Mouse (Mus musculus): Measurements from ENCODE around the gene Lzts2. TPM values are rescaled to one million over a fixed set of nuclear protein-coding genes. Genes with fewer than 3 reads are reported as not detected.
A peak's percentile ranks its signal among the peaks of the same experiment; 100 is the strongest.

The Lzts2 gene
- polyA plus RNA-seq, 1 experiment from 2014 or later = 26.2 TPM

DNA sequence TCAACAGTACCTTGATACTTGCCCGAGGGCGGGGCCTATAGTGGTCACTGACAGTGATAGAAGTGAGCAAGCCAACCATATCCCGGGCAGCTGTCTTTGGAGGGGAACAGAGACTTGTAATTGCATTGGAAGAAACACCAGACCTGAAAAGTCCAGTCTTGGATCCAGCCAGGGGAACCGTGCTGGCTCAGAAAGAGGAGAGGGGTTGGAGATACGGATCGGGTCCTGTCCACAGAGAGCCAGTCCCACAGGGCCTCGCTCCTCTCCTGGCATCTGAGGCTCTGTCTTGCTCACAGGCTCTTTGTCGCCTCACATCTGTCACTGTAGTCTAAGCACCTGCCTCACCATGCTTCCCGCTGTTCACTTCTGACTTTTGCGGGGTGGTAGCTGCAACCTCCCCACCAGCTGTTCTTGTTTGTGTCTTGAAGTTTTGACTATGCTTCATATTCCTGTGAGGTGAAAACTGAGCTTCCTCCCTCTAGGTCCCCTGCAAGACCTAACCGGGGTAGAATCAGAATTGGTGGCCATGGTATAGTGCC lies 30.2 kb downstream of the Lzts2 start:
- Histone ChIP-seq H3K4me2 (replicated peaks; ENCODE audit: low read depth) (no peak overlapping the region), H3K27ac (ENCODE audit: low read depth, low read length) (no peak overlapping the region), H3K9me3 (ENCODE audit: control insufficient read depth) (no peaks in the 10 kb centered on the region), H3K9ac (ENCODE audit: low read depth, low read length) (no peak overlapping the region), H3K36me3 (ENCODE audit: control insufficient read depth, insufficient read depth) (no peaks in the 10 kb centered on the region), H3K4me1 (replicated peaks; ENCODE audit: control insufficient read depth, insufficient read depth, low read length) (0 out of 2 replicates have a peak, but pooled peaks cover 3% of the 10 kb centered on the region), H3K4me3 (ENCODE audit: low read depth, low read length) (no peak overlapping the region), H3K27me3 (replicated peaks; ENCODE audit: control insufficient read depth, insufficient read depth, low read length) (peaks cover 8% of the 10 kb centered on the region)
- no peak for ATAC-seq
- WGBS = 68% methylated on average over 11 of the region's 11 CpGs
- no peak for TF ChIP-seq CTCF (IDR thresholded peaks at IDR 0.05; ENCODE audit: low read depth)

DNA sequence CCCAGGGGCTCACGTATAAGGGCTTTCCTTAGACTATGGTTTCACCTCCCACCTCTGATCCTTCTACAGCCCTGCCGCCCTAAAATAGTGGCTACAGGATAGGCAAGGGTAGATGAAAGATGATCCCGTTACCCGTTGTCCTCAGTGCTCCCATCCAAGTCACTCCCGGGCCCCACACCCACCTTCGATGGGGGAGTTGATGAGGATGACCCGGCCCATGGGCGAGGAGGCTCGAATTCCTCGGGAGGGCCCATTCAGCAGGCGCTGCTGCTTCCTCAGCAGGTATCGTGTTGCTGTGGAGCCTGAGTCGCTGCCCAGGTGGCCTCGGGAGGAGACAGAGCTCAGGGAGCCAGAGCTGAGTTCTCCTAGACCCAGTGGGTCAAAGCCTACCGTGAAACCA lies 31.0 kb downstream of the Lzts2 start:
- Histone ChIP-seq H3K9me3 (ENCODE audit: control insufficient read depth) (no peaks in the 10 kb centered on the region), H3K27ac (ENCODE audit: low read depth, low read length) (no peak overlapping the region), H3K27me3 (replicated peaks; ENCODE audit: control insufficient read depth, insufficient read depth, low read length) (peaks cover 5% of the 10 kb centered on the region), H3K4me3 (ENCODE audit: low read depth, low read length) (no peak overlapping the region), H3K36me3 (ENCODE audit: control insufficient read depth, insufficient read depth) (no peaks in the 10 kb centered on the region), H3K4me2 (replicated peaks; ENCODE audit: low read depth) (no peak overlapping the region), H3K9ac (ENCODE audit: low read depth, low read length) (no peak overlapping the region), H3K4me1 (replicated peaks; ENCODE audit: control insufficient read depth, insufficient read depth, low read length) (0 out of 2 replicates have a peak, but pooled peaks cover 3% of the 10 kb centered on the region)
- no peak for ATAC-seq
- no peak for TF ChIP-seq CTCF (IDR thresholded peaks at IDR 0.05; ENCODE audit: low read depth)
- 55% methylated on average over 15 of the region's 15 CpGs for WGBS

- H3K9ac ChIP-seq (ENCODE audit: low read depth, low read length) = no peak within 1 kb of the TSS
- 84% methylated on average over 5 of the region's 5 CpGs for WGBS
- no peak within 1 kb of the TSS for H3K27ac ChIP-seq (ENCODE audit: low read depth, low read length)
- H3K36me3 ChIP-seq (ENCODE audit: control insufficient read depth, insufficient read depth) = peaks cover 3% of the 10 kb centered on the region; the same call in 1 of the 2 replicates
- H3K9me3 ChIP-seq (ENCODE audit: control insufficient read depth) = no peaks in the 10 kb centered on the region
- no peak for ATAC-seq
- peak within 1 kb of the TSS; percentile 78 for H3K4me2 ChIP-seq (replicated peaks; ENCODE audit: low read depth)
- H3K4me1 ChIP-seq (replicated peaks; ENCODE audit: control insufficient read depth, insufficient read depth, low read length) = 0 out of 2 replicates have a peak, but pooled peaks cover 3% of the 10 kb centered on the region
- peak within 1 kb of the TSS; percentile 37 for H3K4me3 ChIP-seq (ENCODE audit: low read depth, low read length)
- TF ChIP-seq CTCF (IDR thresholded peaks at IDR 0.05; ENCODE audit: low read depth) = no peak
- peaks cover 5% of the 10 kb centered on the region for H3K27me3 ChIP-seq (replicated peaks; ENCODE audit: control insufficient read depth, insufficient read depth, low read length)
These were observed 31.4 kb downstream of the Lzts2 start, which contains the start of gene Pdzd7 for GRCm38 (mm10) chr19:45045651-45046050. Gene Pdzd7 (minus strand): TSS chr19:45045717.

DNA sequence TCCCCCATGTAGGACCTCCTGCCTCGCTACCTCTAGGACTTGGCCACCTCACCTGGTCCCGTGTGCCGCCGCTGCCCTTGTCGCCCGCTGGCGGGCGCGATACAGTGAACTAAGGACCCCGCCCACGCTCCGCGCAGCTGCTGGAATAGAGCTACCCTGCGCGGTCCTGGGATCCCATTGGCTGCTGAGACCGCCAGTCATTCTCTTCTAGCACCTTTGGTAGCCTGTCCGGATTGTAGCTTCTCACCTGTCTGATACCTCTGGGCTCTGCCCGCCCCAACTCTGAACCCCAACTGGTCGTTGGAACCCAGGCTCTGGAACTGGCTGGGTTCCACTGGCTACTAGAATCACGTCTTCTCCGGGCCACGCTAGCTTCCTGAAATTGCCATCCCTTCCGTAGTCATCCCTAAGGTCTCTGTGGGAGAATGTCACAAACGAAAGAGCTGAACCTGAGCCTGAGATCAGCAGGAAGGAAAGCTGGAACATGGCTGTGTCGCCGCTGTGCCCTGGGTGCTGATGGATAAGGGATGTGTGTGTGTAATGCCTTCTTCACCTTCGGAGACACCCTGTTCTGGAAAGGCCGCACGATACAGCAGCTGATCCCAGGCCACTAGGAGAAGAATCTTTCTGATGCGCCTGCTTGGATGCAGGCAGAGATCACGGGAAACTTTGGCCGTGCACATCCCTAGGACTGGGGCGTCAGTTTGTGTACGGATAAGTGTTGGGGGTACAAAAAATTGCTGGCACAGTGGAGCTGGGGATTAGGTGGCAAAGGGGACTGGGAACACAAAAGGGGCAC lies 32.5 kb downstream of the Lzts2 start:
- Histone ChIP-seq H3K4me2 (replicated peaks; ENCODE audit: low read depth) (peak overlapping the region; percentile 78), H3K36me3 (ENCODE audit: control insufficient read depth, insufficient read depth) (peaks cover 8% of the 10 kb centered on the region; the same call in 1 of the 2 replicates), H3K4me3 (ENCODE audit: low read depth, low read length) (peak overlapping the region; percentile 37), H3K9me3 (ENCODE audit: control insufficient read depth) (no peaks in the 10 kb centered on the region), H3K27ac (ENCODE audit: low read depth, low read length) (peak overlapping the region; percentile 88), H3K9ac (ENCODE audit: low read depth, low read length) (no peak overlapping the region), H3K27me3 (replicated peaks; ENCODE audit: control insufficient read depth, insufficient read depth, low read length) (peaks cover 5% of the 10 kb centered on the region), H3K4me1 (replicated peaks; ENCODE audit: control insufficient read depth, insufficient read depth, low read length) (0 out of 2 replicates have a peak, but pooled peaks cover 3% of the 10 kb centered on the region)
- under 1% methylated on average over 34 of the region's 34 CpGs for WGBS
- ATAC-seq = peak; percentile 62
- peak; percentile 42 for TF ChIP-seq CTCF (IDR thresholded peaks at IDR 0.05; ENCODE audit: low read depth)

DNA sequence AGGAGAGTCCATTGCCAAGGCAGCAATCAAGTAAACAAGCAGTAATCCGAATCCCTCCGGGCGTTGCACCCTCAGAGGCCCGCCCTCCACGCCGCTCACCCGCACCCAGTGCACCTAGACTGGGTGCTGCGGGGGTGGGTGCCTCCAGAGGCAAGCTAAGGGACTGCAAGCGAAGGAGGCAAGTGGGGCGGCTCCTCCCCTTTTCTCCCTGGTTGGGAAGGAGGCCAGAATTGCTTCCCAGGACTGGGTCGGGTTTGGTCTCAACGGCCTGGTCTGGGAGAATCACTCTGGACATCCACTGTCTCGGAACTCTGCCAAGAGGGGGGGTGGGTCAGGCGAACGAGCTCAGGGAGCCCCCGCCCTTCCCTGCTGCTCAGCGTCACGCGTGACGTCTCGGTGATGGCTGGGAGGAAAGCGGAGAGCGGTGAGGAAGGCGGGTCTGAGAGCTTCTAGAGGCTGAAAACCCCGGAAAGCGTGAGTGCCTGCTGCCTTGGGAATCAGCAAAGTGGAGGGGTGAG lies 33.3 kb downstream of the Lzts2 start, which contains the start of gene Sfxn3:
TSS of gene Sfxn3 (plus strand) at position 87 of the 518 bp plus-strand sequence.
- ATAC-seq = peak; percentile 81
- WGBS = 0% methylated on average over 26 of the region's 26 CpGs

More for the DNA sequence above, 33.3 kb downstream of the Lzts2 start, which contains the start of gene Sfxn3:
- TF ChIP-seq CTCF (IDR thresholded peaks at IDR 0.05; ENCODE audit: low read depth) = peak; percentile 88
- peak within 1 kb of the TSS; percentile 51; the same call in 1 of the 2 replicates for H3K9ac ChIP-seq (ENCODE audit: low read depth, low read length)
- H3K4me3 ChIP-seq (ENCODE audit: low read depth, low read length) = peak within 1 kb of the TSS; percentile 37
- 0 out of 2 replicates have a peak, but pooled peaks cover 3% of the 10 kb centered on the region for H3K4me1 ChIP-seq (replicated peaks; ENCODE audit: control insufficient read depth, insufficient read depth, low read length)
- H3K9me3 ChIP-seq (ENCODE audit: control insufficient read depth) = no peaks in the 10 kb centered on the region
- H3K4me2 ChIP-seq (replicated peaks; ENCODE audit: low read depth) = peak within 1 kb of the TSS; percentile 78
- H3K36me3 ChIP-seq (ENCODE audit: control insufficient read depth, insufficient read depth) = peaks cover 8% of the 10 kb centered on the region; the same call in 1 of the 2 replicates
- H3K27me3 ChIP-seq (replicated peaks; ENCODE audit: control insufficient read depth, insufficient read depth, low read length) = peaks cover 5% of the 10 kb centered on the region
- peak within 1 kb of the TSS; percentile 88 for H3K27ac ChIP-seq (ENCODE audit: low read depth, low read length)
